ENCODE assay signal across 15 mouse cellular contexts in the genomic region with DNA sequence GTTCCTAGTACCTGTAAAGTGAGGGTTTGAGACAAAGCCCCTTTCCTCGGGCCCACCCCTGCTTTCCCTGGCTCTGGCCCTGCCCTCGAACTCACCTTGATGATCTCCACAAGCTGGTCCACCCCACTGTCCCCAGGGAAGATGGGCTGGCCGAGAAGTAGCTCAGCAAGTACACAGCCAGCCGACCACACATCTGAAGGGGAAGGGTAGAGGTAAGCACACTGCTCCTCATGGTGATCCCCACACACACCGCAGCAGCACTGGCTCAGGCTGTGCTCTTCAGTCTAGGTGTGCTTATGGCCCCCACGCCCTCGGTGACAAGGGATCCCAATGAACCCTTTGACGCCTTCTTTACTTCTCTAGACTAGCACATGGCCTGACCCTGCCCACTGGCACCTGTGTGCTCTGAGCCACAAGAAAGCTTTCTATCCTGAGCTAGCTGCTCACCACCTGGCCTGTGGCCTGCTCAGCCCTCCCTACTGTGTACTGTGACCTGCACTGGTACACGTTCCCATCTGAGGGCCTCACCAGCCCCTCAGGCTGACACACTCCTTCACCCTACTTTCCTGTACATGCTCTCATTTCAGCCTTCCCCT.
"Had no signal": no experiment of that assay in that cellular context is flagged by ENCODE, and none has a peak within 500 bp of the region (broad histone marks: within the 10 kb centered on the region; RNA-seq: fewer than 3 reads in every experiment).

No protein-coding gene starts in this region.

- H3K9me3 ChIP-seq: limb, embryonic 12.5 days; neural tube, embryonic 13.5 days had no signal

- H3K9ac ChIP-seq: limb, embryonic 12.5 days; liver, embryonic 14.5 days; neural tube, embryonic 13.5 days had no signal

- H3K27me3 ChIP-seq: limb, embryonic 12.5 days; neural tube, embryonic 13.5 days had no signal

- H3K4me3 ChIP-seq: limb, embryonic 12.5 days; neural tube, embryonic 13.5 days had no signal

- H3K4me2 ChIP-seq: limb, embryonic 12.5 days; neural tube, embryonic 13.5 days had no signal

- H3K27ac ChIP-seq: limb, embryonic 12.5 days; liver, embryonic 14.5 days; neural tube, embryonic 13.5 days had no signal

- ATAC-seq: intestine, embryonic 16.5 days; lung, postnatal 0 days had no signal

- DNase-seq: kidney, adult 2 months; kidney, postnatal 36 days; layer of hippocampus, adult 9-11 months; layer of hippocampus, postnatal 36 days; liver; lung, adult 2 months; lung, postnatal 36 days; midbrain, embryonic 14.5 days; right cerebral cortex, adult 18-20 months; spleen, adult 18-20 months had no signal
